Mouse (Mus musculus) ZHBTc4 (cell line): ENCODE data around the gene Zfp781.
"Not testable (repeated sequence)": the region's sequence is repeated elsewhere in the genome, so short reads cannot be mapped to it uniquely, and the experiment has no call there.

ENCODE experiments used
- DNase-seq: peaks from one replicate; pipeline ENCODE4 v3.0.0-alpha.2; 2011; ENCODE audit warnings: low read depth, low spot score

Zfp781 gene

GRCm38 (mm10) chr10:81929842-81930743, at the start of gene Zfp781:
Zfp781 (minus strand) TSS chr10:81930480.
- not testable (repeated sequence) for DNase-seq

- DNase-seq = not testable (repeated sequence)
Observed at GRCm38 (mm10) chr10:81978365-81979003, 48.2 kb upstream of the Zfp781 start.

- not testable (repeated sequence) for DNase-seq
Observed at GRCm38 (mm10) chr10:81930744-81931118, 451 bp upstream of the Zfp781 start.

GRCm38 (mm10) chr10:81863409-81864407, 66.6 kb downstream of the Zfp781 start, which contains the start of gene Gm32687:
Gm32687 (plus strand) TSS chr10:81863934.
- not testable (repeated sequence) for DNase-seq
